Mouse (Mus musculus) midbrain, embryonic 15.5 days (tissue): ENCODE results near the gene Serinc3. TPM values are rescaled to one million over a fixed set of nuclear protein-coding genes. Genes with fewer than 3 reads are reported as not detected.
"Not testable (repeated sequence)": the region's sequence is repeated elsewhere in the genome, so short reads cannot be mapped to it uniquely, and the experiment has no call there.

Source experiments
- ATAC-seq: fragments of 200-750 bp; cut with Nextera tagmentation; replicated peaks from 2 replicates; pipeline ENCODE4 v1.8.0; 2017; ENCODE audit warnings: moderate TSS enrichment
- H3K27ac ChIP-seq: fragments of 300-500 bp; sonication (generic); 2 replicates; pipeline ENCODE4 v1.5.1; 2015; ENCODE audit warnings: mild to moderate bottlenecking, inconsistent platforms
- H3K27me3 ChIP-seq: fragments of 300-500 bp; sonication (generic); replicated peaks from 2 replicates; pipeline ENCODE4 v1.6.1; 2015; ENCODE audit warnings: inconsistent platforms
- H3K36me3 ChIP-seq: fragments of 300-500 bp; sonication (generic); replicated peaks from 2 replicates; pipeline ENCODE4 v1.6.1; 2015; ENCODE audit warnings: inconsistent platforms
- H3K4me1 ChIP-seq: fragments of 300-500 bp; sonication (generic); 2 replicates; pipeline ENCODE4 v1.6.1; 2015; ENCODE audit warnings: inconsistent platforms
- H3K4me2 ChIP-seq: fragments of 300-500 bp; sonication (generic); 2 replicates; pipeline ENCODE4 v1.6.1; 2015; ENCODE audit warnings: inconsistent platforms, mild to moderate bottlenecking, moderate library complexity
- H3K4me3 ChIP-seq: fragments of 300-500 bp; sonication (generic); 2 replicates; pipeline ENCODE4 v1.5.1; 2015; ENCODE audit warnings: mild to moderate bottlenecking, inconsistent platforms
- H3K9ac ChIP-seq: fragments of 300-500 bp; sonication (generic); 2 replicates; pipeline ENCODE4 v1.6.1; 2015; ENCODE audit warnings: mild to moderate bottlenecking, inconsistent platforms
- H3K9me3 ChIP-seq: fragments of 300-500 bp; sonication (generic); 2 replicates; pipeline ENCODE4 v1.6.1; 2016; ENCODE audit warnings: inconsistent platforms
- WGBS: fragments of 180-500 bp; shearing (Covaris S2); methylation state at CpG from one replicate; pipeline ENCODE4 v1.1.7; 2015; ENCODE audit warnings: mixed read lengths; 5-methylcytosine and 5-hydroxymethylcytosine counted together
- polyA plus RNA-seq: library from polyadenylated mRNA; unstranded; fragments of >200 nt; fragmentation: Nextera tagmentation; extraction: Ambion mirVana; gene quantifications from 2 replicates; pipeline ENCODE4 v1.2.1, GENCODE M21; 2015

Gene Serinc3
- polyA plus RNA-seq, 1 experiment from 2014 or later: 33.0 TPM

- 88% methylated on average over 5 of the region's 5 CpGs for WGBS
- no peak overlapping the region for H3K9ac ChIP-seq
Measured at GRCm38 (mm10) chr2:163660103-163660701, 15.3 kb upstream of the Serinc3 start.

GRCm38 (mm10) chr2:163659431-163659830, 14.5 kb upstream of the Serinc3 start:
- no peak overlapping the region for H3K27ac ChIP-seq
- peak overlapping the region; percentile 70 for H3K4me2 ChIP-seq
- H3K4me3 ChIP-seq: peak overlapping the region; percentile 96; the same call in 1 of the 2 replicates
- no peak for ATAC-seq
- H3K9ac ChIP-seq: 0 out of 2 replicates have a peak overlapping the region, but pooled peaks have one; percentile 78
- H3K9me3 ChIP-seq: no peaks in the 10 kb centered on the region
- no peaks in the 10 kb centered on the region for H3K27me3 ChIP-seq
- peaks cover 23% of the 10 kb centered on the region for H3K4me1 ChIP-seq
- WGBS: 84% methylated on average over 12 of the region's 12 CpGs
- H3K36me3 ChIP-seq: no peaks in the 10 kb centered on the region

More at GRCm38 (mm10) chr2:163660103-163660701, 15.3 kb upstream of the Serinc3 start:
- ATAC-seq: no peak
- H3K36me3 ChIP-seq: no peaks in the 10 kb centered on the region
- H3K4me3 ChIP-seq: no peak overlapping the region
- H3K4me2 ChIP-seq: no peak overlapping the region
- no peaks in the 10 kb centered on the region for H3K9me3 ChIP-seq
- peaks cover 23% of the 10 kb centered on the region for H3K4me1 ChIP-seq
- no peaks in the 10 kb centered on the region for H3K27me3 ChIP-seq
- no peak overlapping the region for H3K27ac ChIP-seq

GRCm38 (mm10) chr2:163658941-163659340, 14.0 kb upstream of the Serinc3 start:
- H3K27me3 ChIP-seq: no peaks in the 10 kb centered on the region
- peak overlapping the region; percentile 96 for H3K4me3 ChIP-seq
- peak overlapping the region; percentile 70 for H3K4me2 ChIP-seq
- peak overlapping the region; percentile 87; the same call in 1 of the 2 replicates for H3K27ac ChIP-seq
- H3K9me3 ChIP-seq: no peaks in the 10 kb centered on the region
- no peak for ATAC-seq
- H3K4me1 ChIP-seq: peaks cover 23% of the 10 kb centered on the region
- H3K9ac ChIP-seq: peak overlapping the region; percentile 78; the same call in 1 of the 2 replicates
- under 1% methylated on average over 8 of the region's 8 CpGs for WGBS
- no peaks in the 10 kb centered on the region for H3K36me3 ChIP-seq

- no peaks in the 10 kb centered on the region for H3K27me3 ChIP-seq
- H3K4me2 ChIP-seq: peak within 1 kb of the TSS; percentile 70
- H3K4me3 ChIP-seq: peak within 1 kb of the TSS; percentile 96
- H3K9ac ChIP-seq: peak within 1 kb of the TSS; percentile 78
- peak; percentile 94 for ATAC-seq
- no peaks in the 10 kb centered on the region for H3K9me3 ChIP-seq
- peaks cover 23% of the 10 kb centered on the region for H3K4me1 ChIP-seq
- WGBS: under 1% methylated on average over 71 of the region's 71 CpGs
- no peaks in the 10 kb centered on the region for H3K36me3 ChIP-seq
- peak within 1 kb of the TSS; percentile 87 for H3K27ac ChIP-seq
Measured at GRCm38 (mm10) chr2:163657975-163658886, 13.3 kb upstream of the Serinc3 start, which contains the start of gene Pkig. Gene Pkig, plus strand, starts transcription at chr2:163658386.

- Histone ChIP-seq H3K4me1 (peaks cover 23% of the 10 kb centered on the region), H3K27ac (no peak overlapping the region), H3K27me3 (no peaks in the 10 kb centered on the region), H3K4me3 (no peak overlapping the region), H3K36me3 (no peaks in the 10 kb centered on the region), H3K9me3 (no peaks in the 10 kb centered on the region), H3K4me2 (peak overlapping the region; percentile 70; the same call in 1 of the 2 replicates), H3K9ac (no peak overlapping the region)
- ATAC-seq: 0 out of 2 replicates have a peak, but pooled peaks have one; percentile 40
- 79% methylated on average over 2 of the region's 2 CpGs for WGBS
Measured at GRCm38 (mm10) chr2:163657486-163657885, 12.6 kb upstream of the Serinc3 start.

DNA sequence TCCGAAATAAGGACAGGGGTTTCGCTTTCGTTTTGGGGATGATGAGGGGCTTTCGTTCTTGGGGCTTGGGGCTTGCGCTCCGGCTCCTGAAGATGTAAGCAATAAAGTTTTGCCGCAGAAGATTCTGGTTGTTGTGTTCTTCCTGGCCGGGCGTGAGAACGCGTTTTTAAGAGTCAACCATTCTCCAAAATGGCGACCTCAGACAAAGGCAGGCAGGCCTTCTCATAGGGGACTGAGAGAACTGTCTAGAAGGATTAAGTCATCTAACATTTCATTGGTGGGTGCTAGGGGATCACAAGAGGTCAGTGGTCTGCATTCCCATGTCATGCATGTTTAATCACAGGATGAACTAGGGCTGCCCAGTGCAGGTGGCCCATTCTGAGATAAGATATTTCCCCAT, 10.8 kb upstream of the Serinc3 start:
- not testable (repeated sequence) for H3K27ac ChIP-seq, H3K9ac ChIP-seq, H3K36me3 ChIP-seq, H3K4me2 ChIP-seq, ATAC-seq, H3K9me3 ChIP-seq, H3K4me3 ChIP-seq, H3K27me3 ChIP-seq
- 96% methylated on average over 8 of the region's 12 CpGs for WGBS
- peaks cover 16% of the 10 kb centered on the region for H3K4me1 ChIP-seq

GRCm38 (mm10) chr2:163646461-163647080, 1.6 kb upstream of the Serinc3 start:
- Histone ChIP-seq H3K9ac (no peak overlapping the region), H3K27me3 (no peaks in the 10 kb centered on the region), H3K4me1 (peaks cover 20% of the 10 kb centered on the region), H3K36me3 (no peaks in the 10 kb centered on the region), H3K4me2 (no peak overlapping the region), H3K9me3 (no peaks in the 10 kb centered on the region), H3K4me3 (no peak overlapping the region), H3K27ac (no peak overlapping the region)
- no peak for ATAC-seq
- WGBS: 92% methylated on average over 5 of the region's 5 CpGs

DNA sequence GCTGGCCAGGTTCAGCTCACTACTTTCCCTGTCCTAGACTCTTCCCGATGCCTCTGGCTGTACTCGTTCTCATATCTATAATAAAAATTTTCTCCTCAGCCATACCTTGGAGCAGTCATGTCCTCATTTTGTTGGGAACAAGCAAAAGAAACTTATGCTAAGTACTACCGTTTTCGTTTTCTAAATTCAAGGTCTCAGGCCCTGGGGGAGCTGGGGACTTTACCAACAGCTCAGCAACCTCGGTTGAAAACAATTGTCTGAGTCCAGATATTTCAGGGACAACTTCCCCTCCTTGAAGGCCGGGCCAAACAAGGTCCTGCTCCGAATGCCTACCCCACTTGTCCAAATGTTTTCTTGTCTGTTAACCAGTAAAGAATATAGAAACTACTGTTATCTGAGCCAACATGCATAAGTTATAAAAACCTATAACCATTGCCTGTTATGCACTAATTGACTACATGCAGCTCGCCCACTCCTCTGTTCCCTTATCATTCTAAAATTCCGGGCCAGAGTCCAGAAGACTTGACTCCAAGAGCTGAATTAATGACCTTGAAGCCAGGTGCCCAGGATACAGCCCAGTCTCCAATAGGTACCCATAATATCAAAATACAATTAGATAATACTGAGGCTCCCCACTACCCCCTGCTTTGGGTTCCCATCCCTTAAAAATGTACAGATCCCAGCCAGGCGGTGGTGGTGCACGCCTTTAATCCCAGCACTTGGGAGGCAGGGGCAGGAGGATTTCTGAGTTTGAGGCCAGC, 949 bp upstream of the Serinc3 start:
- Histone ChIP-seq H3K4me2 (no peak overlapping the region; the same call in 1 of the 2 replicates), H3K27ac (peak overlapping the region; percentile 97; the same call in 1 of the 2 replicates), H3K4me1 (peaks cover 20% of the 10 kb centered on the region), H3K27me3 (no peaks in the 10 kb centered on the region), H3K4me3 (no peak overlapping the region), H3K9me3 (no peaks in the 10 kb centered on the region), H3K36me3 (no peaks in the 10 kb centered on the region), H3K9ac (no peak overlapping the region)
- 84% methylated on average over 11 of the region's 11 CpGs for WGBS
- ATAC-seq: no peak

DNA sequence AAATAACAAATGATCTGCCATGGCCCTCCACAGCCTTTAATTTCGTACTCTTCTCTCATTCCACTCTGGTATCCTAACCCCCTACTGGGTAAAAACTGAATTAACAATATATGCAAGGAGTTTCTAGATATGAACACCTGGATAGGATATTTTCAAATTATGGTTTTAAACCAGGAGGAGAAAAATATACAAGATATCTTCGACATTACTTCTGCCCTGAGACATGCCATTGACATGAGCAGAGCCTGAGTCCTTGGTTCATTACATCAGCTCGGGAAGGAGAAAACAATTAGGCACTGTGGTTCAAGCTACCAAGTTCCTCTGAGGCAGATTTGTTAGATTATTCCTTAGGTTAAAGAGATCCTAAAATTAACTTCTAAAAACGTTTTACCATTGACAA, 884 bp downstream of the Serinc3 start:
- Histone ChIP-seq H3K4me2 (peak overlapping the region; percentile 57), H3K27me3 (no peaks in the 10 kb centered on the region), H3K4me3 (peak overlapping the region; percentile 74), H3K36me3 (no peaks in the 10 kb centered on the region), H3K9ac (peak overlapping the region; percentile 92), H3K27ac (peak overlapping the region; percentile 97; the same call in 1 of the 2 replicates), H3K9me3 (no peaks in the 10 kb centered on the region), H3K4me1 (peaks cover 22% of the 10 kb centered on the region)
- ATAC-seq: no peak
- WGBS: 7% methylated on average over 4 of the region's 4 CpGs

GRCm38 (mm10) chr2:163643576-163643971, 1.4 kb downstream of the Serinc3 start:
- no peak for ATAC-seq
- Histone ChIP-seq H3K9ac (peak overlapping the region; percentile 92), H3K4me1 (peaks cover 22% of the 10 kb centered on the region), H3K4me2 (peak overlapping the region; percentile 57), H3K27me3 (no peaks in the 10 kb centered on the region), H3K4me3 (peak overlapping the region; percentile 74), H3K36me3 (no peaks in the 10 kb centered on the region), H3K27ac (peak overlapping the region; percentile 97; the same call in 1 of the 2 replicates), H3K9me3 (no peaks in the 10 kb centered on the region)
- WGBS: 71% methylated on average over 2 of the region's 2 CpGs

- Histone ChIP-seq H3K4me3 (peak overlapping the region; percentile 74), H3K4me1 (peaks cover 22% of the 10 kb centered on the region), H3K27ac (no peak overlapping the region), H3K27me3 (no peaks in the 10 kb centered on the region), H3K9me3 (no peaks in the 10 kb centered on the region), H3K9ac (no peak overlapping the region), H3K4me2 (peak overlapping the region; percentile 57), H3K36me3 (no peaks in the 10 kb centered on the region)
- ATAC-seq: no peak
- WGBS: 91% methylated on average over 30 of the region's 30 CpGs
Measured at GRCm38 (mm10) chr2:163642685-163643575, 2.0 kb downstream of the Serinc3 start.
